Mouse (Mus musculus) right cerebral cortex, postnatal 25 days (tissue): ENCODE measurements at regions not wholly inside any gene's neighbourhood (a gene's known extent, or its start where the extent isn't known, plus 50 kb on each side); places are given as distances from the start of the nearest gene placed in this dataset.

ENCODE experiments used
- DNase-seq: peaks from one replicate; pipeline ENCODE4 v3.0.0; 2022

GRCm38 (mm10) chr13:16762727-16763512, 751.3 kb downstream of the Inhba start:
- DNase-seq, result no peak

DNA sequence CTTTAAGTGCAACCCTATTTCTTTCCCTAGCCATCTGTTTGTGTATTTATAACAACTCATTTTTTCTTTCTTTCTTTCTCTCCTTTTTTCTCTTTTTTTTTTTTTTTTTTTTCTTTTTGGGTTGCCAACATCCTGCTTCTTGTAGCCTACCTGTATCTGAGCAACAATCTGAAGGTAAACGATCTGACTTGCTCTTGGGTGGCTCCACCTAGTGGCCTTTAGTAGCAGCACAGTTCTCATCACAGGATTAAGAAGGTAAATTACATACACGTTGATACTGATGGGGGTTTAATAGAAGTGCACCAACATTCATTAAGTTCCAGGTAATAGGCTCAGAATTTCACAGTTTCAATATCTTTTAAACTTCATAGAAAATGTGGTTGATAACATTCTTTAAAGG, 752.1 kb downstream of the Inhba start:
- no peak for DNase-seq

GRCm38 (mm10) chr13:16769409-16769808, 757.8 kb downstream of the Inhba start:
- DNase-seq, result no peak

DNA sequence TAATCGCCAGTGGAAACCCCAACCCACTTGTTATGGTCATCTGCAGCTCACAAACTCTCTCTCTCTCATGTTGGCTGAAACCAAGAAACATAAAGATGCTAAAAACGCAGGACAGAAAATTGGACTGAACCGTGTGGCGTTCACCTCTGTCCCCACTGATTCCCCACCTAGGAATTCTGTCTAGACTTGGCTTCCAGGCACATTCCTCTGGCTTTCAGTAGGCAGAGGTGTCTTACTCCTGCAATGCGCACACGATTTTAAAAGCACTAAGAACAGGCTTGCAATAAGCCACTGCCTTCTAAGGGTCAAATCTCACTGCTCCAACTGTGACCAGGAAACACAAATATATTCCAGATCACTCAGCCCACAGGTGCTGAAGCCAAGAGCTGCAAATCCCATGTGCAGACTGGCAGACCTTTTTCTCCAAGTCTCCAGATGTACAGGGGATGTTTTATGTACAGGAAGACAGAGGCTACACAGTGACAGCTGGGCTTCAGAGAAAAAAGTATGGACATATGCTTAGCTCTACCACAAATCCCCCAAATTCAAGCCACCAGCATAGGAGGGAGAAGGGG, 758.3 kb downstream of the Inhba start:
- no peak for DNase-seq

GRCm38 (mm10) chr13:16771845-16772244, 760.2 kb downstream of the Inhba start:
- no peak for DNase-seq

GRCm38 (mm10) chr13:16805560-16805959, 793.9 kb downstream of the Inhba start:
- DNase-seq, result no peak
